Mouse (Mus musculus) NIH3T3 (cell line): ENCODE measurements at regions not wholly inside any gene's neighbourhood (a gene's known extent, or its start where the extent isn't known, plus 50 kb on each side); places are given as distances from the start of the nearest gene placed in this dataset.
A peak's percentile ranks its signal among the peaks of the same experiment; 100 is the strongest.

Source experiments
- DNase-seq: peaks from one replicate; pipeline ENCODE4 v3.0.0-alpha.2; 2012; ENCODE audit warnings: low read depth

DNA sequence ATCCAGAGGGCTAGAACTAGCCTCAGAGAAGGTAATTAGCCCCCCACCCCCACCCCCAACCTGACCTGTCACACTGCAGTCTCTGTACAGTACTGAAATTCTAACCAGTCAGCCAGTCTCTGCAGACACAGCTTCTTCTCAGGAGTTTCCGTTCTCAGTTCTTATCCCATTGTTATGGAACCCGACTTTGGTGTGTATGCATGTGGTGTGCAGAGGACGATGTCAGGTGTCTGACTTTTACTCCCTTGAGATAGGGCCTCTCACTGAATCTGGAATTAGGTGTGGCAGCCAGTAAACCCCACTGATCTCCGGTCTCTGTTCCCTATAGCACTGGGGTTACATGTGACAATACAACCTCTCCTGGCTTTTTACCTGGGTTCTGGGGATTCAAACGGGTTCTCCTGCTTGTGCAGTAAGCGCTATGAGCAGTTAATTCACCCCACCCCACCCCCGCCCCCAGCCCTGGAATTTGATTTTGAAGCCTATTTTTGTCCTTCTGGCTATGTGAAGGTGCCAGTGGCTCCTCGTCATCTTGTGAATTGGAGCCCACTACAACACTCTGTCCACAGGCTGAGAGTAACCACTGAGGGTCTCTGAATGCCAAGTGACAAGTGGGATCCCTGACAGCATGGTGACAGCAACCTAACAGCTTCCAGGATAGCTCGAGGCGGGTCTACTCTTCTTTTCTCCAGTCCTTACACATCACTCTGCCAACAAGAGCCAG is 429.4 kb downstream of the Fut8 start:
- DNase-seq: no peak

GRCm38 (mm10) chr12:77667875-77668204 is 429.9 kb downstream of the Fut8 start:
- DNase-seq: peak; percentile 74

GRCm38 (mm10) chr12:77670531-77670930 is 432.6 kb downstream of the Fut8 start:
- no peak for DNase-seq

DNA sequence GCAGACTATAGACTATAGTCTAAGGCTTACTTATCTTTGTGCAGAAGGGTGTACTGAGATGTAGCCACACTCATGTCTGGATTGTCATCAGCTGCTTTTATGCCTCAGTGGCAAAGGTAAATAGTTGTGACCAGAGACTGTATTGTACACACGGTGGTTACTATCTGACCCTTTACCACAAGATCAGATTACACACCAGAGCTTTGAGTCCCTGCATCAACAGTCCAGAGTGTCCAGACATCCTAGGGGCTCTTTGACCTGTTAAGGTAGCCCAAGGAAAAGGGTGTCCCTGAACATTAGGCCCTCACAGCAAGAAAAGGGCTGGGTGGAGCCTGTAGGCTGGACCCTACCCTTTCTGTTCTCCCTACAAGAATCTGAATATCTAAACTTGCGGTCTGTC is 436.4 kb downstream of the Fut8 start:
- no peak for DNase-seq

GRCm38 (mm10) chr12:77674755-77675154 is 436.8 kb downstream of the Fut8 start:
- peak; percentile 66 for DNase-seq

DNA sequence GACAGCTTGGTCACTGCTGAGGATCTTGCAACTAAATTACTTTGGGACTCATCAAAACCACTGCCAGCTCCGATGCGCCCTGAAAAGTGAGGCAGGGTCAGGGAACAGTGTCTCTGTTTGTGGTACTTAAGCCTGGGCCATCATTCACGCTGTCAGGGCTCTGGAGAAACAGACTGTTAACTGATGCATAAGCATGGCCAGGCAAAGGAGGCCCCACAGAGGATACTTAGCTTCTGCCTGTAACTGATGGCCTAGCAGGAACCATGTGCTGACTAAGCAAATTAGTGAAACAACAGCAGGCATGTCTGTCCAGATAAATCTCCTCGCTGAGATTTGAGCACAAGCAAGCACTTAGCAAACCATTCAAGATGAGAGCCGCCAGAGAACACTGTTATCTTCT is 440.1 kb downstream of the Fut8 start:
- DNase-seq: no peak

DNA sequence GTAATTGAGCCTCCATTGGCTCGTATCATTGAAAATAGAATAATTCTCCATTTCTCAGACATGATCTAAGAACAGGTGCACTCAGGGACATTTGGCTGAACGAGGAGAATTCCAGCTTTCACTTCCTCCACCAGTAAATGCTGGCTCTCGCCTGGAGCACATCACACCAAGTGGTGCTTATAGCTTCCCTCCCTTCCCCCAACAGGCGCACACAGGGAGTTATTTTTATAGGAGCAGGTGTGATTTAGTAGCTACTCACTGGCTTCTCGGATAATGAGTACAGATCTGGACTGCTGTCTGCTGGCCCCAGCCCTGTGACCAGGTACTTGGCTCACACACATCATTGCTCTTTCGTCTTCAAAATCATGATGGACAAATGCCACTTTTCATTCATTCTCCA is 456.2 kb downstream of the Fut8 start:
- no peak for DNase-seq

- no peak for DNase-seq
Observed at GRCm38 (mm10) chr12:77696039-77696631, 458.2 kb downstream of the Fut8 start.

DNA sequence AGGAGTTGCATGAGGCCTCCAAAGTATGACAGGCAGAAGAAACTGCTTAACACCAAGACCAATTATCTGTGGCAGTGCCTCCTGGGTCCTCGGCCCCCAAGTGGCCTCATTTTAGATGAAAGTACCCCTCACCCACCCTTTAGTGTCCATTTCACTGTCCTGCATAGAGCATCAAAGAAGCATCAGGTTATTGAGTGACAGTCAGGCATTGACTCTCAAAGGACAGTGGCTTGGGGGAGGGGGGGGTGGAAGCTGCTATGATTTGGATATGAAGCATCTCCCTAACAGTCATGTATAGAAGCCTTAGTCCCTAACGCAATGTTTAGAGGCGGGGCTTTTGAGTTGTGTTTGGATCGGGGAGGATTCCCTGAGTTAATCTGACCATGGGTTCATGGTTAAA is 458.7 kb downstream of the Fut8 start:
- no peak for DNase-seq

DNA sequence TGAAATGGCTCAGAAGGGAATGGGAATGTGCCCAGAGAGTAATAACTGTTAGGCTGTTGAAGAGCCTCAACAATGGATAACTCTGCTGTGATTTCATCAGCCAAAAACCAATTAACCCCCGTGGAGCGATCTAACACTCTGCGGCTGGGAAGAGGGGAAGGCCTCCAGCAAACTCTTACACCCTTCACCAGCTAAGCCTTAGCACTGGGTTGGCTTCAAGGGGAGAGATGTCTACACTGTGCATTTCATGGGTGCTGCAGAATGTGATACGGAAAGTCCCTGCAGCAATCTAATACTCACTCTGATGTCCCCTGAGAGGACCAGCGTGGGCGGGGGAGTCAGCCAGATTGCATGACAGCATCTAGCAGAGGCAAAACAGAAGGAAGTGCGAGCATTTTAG is 460.2 kb downstream of the Fut8 start:
- DNase-seq: no peak

DNA sequence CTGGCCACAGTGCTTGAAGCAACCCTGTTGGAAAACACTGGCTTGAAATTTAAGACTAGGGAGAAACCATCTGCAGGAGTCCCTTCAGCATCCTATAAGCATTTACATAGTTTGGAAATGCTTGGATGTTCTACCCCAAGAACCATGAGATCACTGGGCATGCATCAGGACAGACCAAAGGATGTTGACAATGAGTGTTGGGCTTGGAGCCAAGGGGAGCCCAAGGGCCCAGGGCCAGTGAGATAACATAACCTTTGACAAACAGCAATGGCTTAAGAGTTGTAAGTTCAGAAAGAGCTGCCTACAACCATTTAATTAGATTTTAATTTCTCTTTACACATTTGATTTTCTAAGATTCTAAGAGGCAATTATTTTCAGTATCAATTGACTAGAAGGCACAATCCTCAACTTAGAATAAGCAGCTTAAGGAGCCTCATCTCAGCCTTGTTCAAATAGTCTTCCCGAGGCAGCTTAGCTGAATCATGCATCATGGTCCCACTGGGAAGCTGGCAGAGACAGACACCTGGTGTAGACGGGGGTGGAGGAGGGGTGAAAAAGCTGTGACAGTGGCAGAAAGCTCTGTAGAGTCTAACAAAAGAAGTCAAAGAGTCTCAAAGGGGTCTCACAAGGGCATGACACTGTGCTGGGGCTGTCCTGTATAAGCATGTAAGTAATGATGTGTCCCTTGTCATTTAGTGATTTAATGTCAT is 462.1 kb downstream of the Fut8 start:
- no peak for DNase-seq

DNA sequence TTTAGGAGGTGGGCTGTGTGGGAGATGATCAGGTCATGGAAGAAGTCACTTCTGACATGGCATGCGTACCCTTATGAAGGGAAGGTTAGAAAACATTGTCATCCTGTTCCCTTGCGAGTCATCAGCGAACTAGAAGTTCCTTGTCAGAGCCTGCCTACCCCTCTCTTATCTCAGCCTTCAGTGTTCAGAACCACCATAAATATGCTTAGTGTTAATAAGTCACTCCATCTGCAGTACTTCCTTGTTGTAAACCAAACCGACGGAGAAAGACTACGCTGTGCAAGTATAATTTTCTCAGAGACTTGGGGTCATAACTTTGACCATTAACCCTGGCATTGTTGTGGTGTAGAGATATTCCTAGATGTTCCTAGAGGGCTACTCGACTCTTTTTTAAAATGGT is 477.6 kb downstream of the Fut8 start:
- DNase-seq: no peak

DNA sequence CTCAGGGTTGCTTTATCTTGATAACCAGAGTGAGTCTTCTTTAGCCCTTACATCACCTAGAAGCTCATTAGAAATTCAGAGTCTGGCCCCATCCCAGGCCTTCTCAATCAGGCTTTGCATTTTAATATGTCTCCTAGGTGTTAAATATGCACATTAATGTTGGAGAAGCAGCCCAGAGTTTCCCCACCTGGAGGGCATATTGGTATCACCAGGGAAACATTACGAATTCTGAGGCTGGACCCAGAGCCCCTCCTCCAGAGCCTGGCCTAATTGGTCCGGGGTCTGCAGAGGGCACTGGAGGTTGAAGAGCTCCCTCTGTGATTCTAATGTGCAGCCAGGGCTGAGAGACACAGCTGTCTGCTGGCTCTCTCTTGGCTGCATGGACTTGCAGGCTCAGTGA is 478.1 kb downstream of the Fut8 start:
- DNase-seq: no peak

- no peak for DNase-seq
Observed at GRCm38 (mm10) chr12:77727766-77728165, 466.3 kb upstream of the Gm6657 start.

DNA sequence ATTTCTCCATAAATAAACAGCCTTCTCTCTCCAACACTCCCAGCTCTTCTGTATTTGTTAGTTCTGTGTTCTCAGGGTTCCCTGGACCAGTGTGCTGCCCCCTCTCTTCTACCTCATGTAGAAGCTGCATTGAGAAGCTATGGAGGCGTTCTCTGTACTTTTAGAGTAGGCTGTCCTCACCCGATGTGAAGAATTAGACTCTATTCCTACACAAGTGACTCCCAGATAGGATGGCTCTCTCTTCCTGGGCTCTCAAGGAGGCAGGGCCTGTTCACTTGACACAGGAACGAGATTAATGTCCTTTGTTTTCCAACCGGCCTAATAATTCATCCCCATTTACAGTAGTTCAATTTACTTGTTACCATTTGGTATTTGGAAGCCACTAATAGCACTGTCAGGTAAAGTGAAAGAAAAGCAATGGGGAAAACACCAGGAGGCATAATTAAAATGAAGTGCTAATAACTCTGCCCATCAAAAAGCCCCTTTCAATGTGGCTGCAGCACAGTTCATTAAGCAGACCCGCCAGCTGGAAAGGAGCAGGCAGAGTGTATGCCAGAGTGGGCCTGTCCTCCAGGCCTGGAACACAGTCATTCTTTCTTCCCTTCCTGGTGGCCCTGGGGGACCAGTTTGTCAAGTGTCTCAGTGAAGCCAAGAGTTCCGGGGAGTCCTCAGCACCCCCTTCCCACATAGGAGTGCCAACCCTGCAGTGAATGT is 454.8 kb upstream of the Gm6657 start:
- no peak for DNase-seq

DNA sequence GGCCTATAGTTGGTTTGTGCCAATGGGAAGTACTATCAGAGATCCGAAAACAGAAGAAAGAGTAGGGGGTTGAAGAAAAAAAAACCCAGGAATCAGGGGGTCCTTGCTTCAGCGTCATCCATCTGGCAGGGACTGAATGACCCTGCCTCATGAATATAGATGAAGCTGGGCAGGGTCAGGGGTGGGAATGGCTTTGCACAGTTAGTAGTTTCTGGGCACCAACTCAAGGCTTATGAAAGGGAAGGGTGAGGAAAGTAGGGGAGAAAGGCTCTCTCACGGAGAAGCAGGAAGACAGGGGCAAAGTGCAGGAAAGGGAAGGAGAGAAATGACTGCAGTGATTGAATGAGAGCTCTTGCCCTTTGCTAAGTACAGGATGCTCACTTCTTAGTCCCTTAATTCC is 451.3 kb upstream of the Gm6657 start:
- DNase-seq: no peak

DNA sequence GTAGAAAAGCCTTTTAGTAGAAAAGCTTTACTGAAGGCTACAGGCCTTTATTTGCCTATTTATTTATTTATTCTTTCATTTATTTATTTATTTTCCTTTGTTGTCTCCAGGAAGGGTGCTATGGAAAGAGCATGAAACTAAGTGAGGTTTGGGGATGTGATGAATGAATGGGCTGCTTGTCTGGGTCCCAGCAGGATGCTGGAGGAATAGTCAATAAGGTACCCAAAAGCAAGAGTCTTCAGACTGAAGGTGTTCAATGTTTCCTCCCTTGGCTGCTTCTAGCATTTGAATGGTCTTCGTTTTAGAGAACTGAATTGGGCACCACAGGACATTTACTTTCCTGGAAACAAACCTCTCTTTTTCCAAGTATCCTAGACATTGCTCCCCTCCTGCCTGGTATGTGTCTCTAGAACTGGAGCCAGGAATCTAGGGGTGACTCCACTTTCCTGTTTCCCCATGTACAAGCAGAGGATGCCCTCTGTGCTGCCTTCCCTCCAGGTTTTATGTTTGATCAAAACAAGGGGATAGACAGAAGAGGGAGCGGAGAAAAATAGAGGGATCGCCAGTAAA is 444.5 kb upstream of the Gm6657 start:
- no peak for DNase-seq

GRCm38 (mm10) chr12:77752181-77752580 is 441.9 kb upstream of the Gm6657 start:
- no peak for DNase-seq

DNA sequence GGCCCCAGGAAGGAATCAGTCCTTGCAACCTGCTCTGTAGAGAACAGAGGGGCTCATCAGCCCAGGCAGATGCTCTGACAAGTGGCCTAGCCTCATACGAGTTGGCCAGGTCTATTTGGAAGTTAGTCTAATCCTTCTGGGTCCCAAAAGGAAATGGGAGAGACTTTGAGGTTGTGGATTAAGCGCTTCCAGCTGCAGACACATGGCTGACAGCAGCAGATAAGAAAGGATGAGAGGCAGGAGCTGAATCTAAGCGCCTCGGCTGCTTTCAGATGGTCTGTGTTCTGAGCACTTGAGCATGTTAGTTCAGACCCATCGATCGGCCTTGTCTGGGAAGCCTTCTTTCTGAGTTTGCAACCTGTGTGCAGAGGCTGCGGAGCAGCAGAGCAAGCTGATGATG is 438.0 kb upstream of the Gm6657 start:
- no peak for DNase-seq

DNA sequence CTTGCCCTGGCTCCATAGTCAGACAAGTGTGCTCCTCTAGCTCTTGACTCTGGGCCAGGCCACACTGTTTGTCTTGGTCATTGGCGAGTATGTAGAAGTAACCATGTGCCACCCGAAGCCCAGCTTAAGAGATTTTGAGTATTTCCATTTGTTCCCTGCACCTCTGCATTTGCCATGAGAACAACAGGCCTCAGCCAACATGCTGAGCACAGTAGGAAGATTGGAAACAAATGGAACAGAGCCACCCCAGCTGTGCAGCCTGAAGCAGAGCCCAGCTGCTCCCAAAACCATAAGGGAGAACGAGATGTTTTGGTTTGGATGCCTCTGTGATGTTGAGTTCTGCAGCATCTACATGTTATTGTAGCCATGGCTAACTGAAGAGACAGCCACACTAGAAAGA is 433.1 kb upstream of the Gm6657 start:
- no peak for DNase-seq

GRCm38 (mm10) chr12:77776011-77776546 is 418.0 kb upstream of the Gm6657 start:
- DNase-seq: no peak

- no peak for DNase-seq
Observed at GRCm38 (mm10) chr12:77776755-77777154, 417.3 kb upstream of the Gm6657 start.
